Mouse (Mus musculus) kidney, adult 11 months (tissue): ENCODE measurements around the gene Strn4.

Experiments
- DNase-seq: peaks from one replicate; pipeline ENCODE4 v3.0.0; 2022

Gene Strn4

DNA sequence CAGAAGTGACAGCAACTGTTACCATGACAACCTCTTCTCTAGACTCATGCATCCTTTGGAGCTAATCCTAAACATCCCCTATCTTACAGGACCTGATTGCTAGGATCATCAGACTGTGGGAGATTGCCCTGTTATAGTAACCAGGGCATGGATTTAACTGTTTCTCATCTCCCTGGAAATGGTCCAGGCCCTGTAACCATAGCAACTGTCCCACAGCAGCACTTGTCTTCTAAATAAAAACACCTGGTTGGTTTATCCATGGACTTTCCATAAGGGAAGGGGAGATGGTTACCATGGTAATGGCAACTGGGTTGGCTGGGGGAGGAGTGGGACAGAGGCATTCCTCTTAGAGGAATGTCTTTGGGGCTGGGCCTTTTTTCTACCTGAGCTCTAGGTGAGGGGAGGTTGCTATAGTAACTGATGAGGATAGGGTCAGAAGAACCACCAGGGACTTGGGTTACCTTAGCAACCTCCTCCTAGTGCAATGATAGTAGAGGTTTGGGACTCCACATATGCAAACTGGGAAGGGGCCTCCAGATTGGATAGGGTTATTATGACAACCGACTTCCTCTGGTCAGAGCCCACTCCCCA lies at the start of gene Strn4:
TSS of gene Strn4 (plus strand) at position 539 of the 591 bp plus-strand sequence.
- no peak for DNase-seq

DNA sequence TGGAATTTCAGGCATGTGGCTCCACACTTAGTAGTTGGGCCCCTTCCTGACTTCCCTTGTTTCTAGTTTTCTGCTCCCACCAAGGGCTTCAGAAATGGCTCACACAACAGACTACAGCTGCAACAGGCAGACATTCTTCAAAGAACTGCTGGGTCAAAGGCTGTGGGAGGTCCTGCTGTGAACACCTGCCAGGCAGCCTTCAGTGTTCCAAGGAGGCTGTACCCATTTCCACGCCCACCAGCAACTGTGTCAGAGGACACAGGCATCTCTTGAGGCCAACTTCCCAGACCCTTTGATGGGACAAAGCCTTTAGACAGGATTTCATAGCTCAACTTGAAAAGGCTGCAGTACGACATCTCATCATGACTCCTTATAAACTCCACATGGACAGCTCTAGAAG lies 49.2 kb upstream of the Strn4 start:
- DNase-seq = no peak

DNA sequence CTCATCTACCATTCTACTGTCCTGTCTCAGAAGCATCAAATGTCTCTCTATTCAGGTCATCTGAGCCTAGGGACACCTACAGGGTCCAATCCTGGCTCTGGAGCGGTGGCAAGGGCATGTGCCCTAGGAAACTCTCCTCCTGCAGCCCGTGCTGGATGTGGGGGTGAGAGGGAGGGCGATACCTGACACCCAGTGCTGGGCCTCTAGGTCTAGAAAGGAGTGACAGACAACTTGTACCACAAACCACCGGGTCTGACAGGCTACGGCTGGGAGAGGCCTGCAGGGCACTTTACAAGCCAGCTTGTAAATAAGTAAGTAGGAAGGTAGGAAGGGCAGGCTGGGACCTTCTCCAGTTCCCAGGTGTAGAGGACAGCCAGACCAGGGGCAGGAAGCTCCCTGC lies 39.8 kb upstream of the Strn4 start:
- peak; percentile 72 for DNase-seq

DNA sequence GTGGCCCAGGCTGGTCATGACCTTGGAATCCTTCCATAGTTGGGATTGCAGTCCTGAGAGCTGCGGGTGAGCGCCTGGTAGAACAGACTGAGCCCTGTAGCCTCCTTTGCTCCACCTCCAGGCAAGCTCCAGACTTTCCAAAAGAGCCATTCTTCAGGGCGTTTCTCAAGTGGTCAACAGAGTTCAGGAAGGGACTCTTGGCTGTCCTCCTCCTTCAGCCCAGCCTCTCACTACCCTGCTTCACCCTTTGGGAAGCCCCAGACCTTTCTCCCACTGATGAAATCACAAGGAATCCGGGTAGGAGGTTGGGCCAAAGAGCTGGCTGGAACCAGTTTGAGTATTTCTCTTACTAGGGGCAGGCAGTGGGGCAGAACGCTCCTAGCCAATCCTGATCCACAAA lies 35.6 kb upstream of the Strn4 start:
- peak; percentile 81 for DNase-seq

DNA sequence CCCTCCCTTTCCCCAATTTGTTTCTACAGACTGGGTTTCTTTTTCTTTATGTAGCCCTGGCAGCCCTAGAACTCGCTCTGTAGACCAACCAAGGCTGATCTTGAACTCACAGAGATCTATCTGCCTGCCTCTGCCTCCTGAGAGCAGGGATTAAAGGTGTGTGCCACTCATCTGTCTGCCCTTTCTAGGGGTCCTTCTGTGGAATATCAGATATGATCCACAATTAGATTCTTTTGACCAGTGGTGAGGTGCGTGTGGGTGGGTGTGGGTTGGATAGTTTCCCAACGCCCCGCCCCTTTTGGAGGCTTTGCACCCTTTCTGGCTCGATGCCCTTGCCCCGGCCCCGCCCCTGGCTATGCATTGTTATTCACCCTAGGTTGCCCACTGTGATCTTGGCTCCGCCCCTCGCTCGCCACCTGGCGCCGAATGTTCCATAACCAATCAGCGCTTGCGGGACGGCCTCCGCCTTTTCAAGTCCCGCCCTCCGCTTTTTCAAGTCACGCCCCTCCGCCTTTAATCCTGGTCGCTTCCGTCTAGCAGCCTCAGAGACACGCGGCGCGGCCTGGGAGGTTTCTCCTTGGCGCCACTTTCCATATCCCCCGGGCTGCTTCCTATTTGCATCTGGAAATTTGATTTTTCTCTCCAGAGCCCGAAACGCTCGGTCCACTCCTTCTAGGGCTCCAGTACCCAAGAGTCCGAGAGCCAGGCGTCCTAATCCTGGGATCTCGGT lies 34.7 kb upstream of the Strn4 start, which contains the start of gene Slc1a5:
TSS of gene Slc1a5 (plus strand) at position 516 of the 730 bp plus-strand sequence.
- DNase-seq = peak; percentile 96

DNA sequence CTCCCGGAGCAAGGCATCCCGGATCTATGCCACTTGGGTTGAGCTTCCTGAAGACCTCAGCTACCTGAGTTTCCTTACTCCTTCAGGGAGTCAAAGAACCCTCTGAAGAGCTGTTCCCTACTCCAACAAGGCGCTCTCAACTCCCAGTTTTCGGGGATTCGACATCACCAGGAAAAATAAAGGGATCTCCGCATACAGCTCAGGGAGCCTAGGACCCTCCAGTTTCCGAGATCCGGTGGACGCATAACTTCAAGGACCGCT lies 34.2 kb upstream of the Strn4 start:
- no peak for DNase-seq

DNA sequence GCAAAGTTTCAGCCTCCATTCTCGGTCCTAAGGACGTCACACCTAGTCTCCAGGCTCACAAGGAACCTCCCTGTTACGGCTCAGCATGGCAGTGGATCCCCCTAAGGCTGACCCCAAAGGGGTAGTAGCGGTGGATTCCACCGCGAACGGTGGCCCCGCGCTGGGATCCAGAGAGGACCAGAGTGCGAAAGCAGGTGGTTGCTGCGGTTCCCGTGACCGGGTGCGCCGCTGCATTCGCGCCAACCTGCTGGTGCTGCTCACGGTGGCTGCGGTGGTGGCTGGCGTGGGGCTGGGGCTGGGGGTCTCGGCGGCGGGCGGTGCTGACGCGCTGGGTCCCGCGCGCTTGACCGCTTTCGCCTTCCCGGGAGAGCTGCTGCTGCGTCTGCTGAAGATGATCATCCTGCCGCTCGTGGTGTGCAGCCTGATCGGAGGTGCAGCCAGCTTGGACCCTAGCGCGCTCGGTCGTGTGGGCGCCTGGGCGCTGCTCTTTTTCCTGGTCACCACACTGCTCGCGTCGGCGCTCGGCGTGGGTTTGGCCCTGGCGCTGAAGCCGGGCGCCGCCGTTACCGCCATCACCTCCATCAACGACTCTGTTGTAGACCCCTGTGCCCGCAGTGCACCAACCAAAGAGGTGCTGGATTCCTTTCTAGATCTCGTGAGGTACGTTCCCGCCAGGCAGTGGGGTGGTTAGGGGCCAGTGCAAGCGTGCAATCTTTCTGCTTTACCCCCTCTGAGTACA lies 33.7 kb upstream of the Strn4 start:
- DNase-seq = peak; percentile 12

DNA sequence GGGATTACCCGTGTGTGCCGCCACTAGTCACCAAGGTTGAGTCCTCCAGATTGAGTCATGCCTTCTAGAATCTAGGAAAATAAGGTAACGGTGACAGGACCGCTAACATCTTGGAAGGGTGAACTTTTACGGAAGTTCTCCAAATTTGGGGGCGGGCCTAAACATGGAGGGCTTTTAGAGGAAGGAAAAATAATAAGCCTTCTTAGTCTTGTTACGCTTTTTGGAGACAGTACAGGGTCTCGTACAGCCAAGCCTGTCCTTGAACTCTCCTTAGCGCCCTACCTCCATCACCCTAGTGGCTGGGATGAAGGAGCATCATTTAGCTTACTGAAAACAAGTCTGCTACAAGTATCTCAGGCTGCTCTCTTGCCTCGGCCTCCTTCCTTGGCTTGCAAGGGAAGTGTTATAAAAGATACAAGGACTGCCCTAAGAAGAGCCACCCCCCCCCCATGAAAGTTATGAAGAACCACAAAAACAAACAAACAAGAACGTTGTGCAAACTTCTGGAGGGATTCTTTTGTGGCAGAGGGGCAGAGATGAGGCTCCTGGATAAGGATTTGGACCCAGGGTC lies 33.0 kb upstream of the Strn4 start:
- no peak for DNase-seq

DNA sequence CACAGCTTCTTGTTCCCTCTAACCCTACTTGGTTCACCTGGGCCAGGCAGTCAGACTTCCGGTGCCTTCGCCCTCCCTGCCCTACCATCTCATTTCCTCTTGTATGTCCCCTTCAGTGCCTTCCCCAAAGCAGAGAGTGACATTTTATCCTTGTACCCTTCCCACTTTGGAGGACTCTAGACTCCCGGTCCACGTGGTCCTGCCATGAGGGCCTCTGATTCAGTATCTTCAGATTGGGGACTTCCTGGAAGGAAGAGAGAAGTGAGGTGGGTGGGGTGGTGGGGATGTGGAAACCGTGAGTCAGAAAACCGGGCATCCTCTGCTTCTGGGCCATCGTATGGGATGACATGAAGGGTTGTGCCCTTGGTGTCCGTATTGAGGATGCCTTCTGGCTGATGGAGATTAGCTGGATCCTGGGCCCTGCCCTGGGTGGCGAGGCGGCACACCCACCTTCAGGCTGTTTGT lies 32.4 kb upstream of the Strn4 start:
- DNase-seq = peak; percentile 14

DNA sequence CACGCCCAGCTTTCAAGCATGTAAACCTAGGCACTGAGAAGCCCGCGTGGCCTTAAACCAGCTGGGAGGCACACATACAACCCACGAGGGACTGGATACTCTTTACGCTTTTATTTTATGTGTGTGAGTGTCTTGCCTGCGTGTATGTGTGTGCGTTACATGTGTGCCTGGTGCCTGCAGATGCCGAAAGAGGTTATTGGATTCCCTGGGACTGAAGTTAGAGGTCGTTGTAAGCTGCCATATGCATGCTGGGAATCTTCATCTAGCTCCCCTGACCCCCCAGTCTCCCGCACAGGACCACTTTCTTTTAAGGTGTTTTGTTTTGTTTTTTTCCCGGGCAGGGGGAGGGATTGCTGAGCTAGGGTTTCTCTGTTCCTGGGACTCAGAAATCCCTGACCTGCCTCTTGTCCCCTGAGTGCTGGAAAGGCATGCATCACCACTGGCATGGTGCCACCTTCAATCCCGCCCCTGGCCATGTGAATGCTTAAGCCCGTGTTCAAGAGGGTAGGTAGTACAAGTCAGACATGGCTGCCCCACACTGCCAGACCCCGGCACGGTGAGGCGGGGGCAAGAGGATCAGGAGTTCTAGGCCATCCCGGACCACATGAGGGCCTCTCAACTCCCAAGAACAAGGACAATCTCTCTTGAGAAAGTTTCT lies 31.8 kb upstream of the Strn4 start:
- peak; percentile 90 for DNase-seq

DNA sequence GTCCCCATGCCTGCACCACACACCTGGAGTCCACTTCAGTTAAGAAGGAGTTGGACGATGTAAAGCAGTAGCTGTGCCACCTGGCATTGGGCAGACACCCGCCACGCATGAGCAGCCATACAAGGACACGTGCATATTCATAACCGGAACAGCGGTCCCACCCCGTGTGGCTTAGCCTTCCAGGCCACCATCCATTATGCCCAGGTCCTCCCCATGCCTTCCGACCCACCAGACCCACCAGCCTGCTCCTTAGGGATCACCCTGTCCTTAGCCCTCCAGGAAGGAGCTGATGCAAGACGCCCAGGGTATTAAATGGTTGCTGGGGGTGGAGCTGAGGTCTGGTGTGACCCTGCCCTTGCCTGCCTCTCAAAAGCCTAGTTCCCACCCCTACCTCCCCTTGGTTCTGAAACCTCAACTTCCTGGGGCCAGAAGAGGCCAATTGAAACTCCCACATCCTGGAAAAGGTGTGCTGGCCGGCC lies 31.2 kb upstream of the Strn4 start:
- DNase-seq = peak; percentile 85

DNA sequence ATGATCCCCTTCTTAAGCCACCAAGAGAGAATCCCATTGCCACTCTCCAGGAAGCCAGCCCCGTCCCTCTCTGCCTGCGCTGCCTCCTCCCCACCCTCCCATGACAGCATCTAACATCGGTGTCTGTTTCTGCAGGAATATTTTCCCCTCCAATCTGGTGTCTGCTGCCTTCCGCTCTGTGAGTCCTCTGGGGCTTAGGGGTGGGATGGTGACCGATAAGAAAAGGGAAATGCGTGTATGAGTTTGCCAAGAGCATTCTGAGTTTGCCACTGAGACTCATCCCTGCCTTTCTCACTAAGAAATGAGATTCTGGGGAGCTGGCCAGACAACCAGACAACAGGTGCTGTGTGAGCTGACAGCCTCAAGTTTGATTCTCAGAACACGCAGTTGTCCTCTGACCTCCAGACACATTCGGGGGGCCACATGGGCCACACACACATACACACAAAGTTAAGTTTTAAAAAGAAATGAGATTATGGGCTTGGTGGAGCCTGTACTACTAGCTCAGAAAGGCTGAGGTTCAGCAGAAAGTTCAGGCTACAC lies 30.1 kb upstream of the Strn4 start:
- DNase-seq = no peak

DNA sequence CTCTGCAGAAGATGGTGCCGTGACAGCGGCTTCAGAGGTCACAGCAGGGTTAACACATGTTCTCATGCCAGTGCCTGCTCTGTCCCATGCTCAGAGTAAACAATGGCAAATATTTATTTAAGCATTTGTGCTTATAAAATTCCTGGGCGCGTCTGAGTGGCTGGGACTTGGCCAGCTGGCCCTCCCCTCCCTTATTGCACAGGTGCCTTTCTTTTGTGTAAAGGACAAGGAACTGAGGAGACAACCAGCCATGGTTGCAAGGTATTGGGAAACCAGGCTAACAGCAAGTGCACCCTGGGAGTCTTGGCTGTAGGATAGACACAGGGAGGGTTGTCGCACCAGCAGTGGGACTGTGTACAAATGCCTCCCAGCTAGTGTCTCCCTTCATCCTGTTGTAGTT lies 23.4 kb upstream of the Strn4 start:
- no peak for DNase-seq

DNA sequence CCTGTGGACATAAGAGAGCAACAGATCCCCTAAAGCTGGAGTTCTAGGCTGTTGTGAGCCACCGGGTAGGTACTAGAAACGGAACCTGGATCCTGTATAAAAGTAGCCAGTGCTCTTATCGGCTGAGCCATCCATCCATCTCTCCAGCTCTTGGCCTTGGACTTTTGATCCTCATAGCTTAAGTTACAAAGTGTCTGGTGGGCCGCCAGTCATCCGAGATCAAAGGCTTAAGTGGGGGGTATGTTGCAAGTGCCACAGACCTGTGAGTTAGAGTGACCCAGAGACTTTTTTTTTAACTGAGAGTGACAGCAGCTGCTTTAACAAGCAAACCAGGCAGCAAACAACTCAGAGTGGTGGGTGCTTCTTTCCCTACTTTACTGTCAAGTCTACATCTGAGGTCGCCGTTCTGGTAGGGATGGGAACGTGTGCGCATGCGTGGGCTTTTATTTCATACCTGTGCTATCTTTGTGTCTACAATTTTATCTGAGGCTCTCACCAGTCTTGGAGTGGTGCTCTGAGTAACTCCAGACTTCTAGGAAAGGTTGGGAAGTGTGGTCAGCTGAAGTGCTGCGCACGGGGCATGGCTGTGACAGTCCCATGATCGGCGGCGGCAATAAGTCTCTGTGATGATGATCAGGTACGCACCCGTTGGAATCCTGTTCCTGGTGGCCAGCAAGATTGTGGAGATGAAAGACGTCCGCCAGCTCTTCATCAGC lies 22.5 kb upstream of the Strn4 start:
- no peak for DNase-seq

DNA sequence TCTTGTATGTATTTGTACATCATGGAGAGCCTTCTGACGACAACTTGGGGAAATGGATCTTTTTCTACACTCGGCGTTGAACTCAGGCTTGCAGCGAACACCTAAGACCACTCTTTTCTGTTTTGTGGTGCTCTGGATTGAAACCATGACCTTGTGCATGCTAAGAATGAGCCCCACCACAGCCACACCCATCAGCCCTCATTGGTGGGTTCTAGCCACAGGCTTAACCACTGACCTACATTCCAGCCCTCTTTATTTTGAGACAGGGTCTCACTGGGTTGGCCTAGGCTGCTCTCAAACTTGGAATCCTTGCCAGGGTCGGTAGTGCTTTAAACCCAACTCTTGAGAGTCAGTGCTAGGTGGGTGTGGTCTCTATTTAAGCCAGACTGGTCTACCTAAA lies 20.8 kb upstream of the Strn4 start:
- no peak for DNase-seq

DNA sequence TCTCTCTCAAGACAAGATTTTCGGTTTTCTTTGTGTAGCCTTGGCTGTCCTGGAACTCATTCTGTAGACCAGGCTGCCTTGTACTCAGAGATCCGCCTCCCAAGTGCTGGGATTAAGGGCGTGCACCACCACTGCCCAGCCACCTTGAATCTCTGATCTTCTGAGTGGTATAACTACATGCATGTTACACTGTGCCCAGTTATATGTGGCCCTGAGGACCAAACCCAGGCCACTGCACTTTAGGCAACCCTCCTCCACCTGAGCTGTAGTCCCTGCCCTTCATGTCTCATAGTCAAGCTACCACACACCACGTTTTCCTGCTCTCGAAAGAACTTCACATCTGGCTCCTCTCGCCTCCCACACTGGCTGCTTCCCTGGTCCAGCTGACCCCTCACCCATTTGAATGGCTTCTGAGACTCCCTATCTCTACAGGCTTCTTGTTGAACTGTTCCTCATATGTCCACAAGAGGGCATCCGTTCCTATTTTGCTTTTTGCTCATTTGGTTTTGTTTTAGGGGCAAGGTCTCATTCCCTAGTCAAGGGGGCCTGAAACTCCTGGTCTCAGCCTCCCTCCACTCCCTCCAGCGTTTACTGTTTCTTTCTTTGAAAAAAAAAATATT lies 11.2 kb upstream of the Strn4 start:
- DNase-seq = no peak

DNA sequence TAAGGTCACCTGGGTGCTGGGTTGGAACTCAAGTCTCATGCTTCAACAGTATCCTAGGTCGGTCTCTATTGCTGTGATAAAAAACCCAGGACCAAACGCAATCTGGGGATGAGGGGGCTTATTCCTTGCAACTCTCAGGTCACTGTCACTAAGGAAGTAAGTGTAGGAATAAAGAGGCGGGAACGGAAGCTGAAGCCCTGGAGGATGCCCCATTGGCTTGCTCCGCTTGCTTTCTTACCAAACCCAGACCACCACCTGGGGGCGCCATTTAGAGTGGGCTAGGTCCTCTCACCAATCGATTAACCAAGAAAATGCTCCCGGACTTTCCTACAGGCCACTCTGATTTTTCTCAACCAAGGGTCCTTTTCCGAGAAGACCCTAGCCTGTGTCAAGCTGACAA lies 7.8 kb upstream of the Strn4 start:
- DNase-seq = no peak

DNA sequence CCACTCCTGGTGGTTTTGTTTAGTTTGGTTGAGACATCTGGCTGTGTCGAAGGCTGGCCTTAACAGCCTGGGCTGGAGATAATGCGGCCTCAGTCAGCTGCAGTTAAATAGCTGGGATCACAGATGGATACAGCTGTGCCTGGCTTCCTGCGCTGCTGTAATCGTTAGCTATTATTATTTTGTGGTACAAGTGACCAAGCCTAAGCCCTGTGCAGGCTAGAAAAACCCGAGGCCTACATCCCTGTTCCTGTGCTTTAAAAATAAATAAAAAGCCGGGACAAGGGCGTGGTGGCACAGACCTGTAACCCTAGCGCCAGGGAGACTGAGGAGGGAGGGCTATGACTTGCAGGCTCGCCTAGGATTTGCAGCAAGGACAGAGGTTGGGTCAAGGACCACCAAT lies 7.0 kb upstream of the Strn4 start:
- DNase-seq = no peak

DNA sequence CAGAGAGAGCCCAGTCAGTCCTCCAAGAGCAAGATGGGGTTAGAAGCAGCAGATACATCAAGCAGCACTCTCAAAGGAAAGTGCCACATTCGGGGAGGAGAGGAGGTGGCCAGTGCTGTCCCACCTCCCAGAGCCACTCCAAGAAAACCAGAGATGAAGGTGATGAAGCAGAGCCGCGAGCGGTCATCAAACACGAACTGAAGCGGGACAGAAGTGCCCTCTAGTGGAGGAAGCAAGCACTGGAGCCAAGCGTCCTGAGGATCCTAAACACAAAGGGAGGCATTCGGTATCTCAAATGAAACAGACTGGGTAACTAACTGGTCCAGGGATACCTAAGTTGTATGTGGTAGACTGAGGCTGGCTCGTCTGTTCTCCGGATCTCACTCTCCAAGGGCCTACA lies 6.0 kb upstream of the Strn4 start:
- peak; percentile 47 for DNase-seq

DNA sequence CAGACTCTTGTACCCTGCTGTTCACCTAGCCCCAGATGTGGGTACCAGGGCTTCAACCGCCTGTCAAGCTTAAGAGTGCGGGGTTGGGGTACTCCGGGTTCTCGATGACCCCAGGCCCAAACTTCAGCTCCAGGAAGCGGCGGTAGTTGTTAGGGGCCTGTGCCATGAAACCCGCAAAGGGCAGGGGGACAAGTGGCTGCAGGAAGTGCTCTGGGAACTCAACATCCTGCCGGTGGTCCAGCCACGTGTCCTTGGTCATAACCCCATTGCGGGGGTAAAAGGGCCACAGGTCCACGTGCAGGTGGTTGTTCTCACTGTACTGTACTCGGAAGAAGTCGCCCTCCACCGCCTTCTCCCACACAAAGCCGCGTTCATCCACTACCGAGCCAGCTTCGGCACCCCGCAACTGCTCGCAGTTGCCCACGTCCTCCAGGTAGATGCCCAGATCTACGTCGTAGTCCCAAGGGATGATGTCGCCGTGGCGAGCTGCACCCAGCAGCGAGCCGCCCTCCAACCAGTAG lies 5.2 kb upstream of the Strn4 start:
- no peak for DNase-seq

DNA sequence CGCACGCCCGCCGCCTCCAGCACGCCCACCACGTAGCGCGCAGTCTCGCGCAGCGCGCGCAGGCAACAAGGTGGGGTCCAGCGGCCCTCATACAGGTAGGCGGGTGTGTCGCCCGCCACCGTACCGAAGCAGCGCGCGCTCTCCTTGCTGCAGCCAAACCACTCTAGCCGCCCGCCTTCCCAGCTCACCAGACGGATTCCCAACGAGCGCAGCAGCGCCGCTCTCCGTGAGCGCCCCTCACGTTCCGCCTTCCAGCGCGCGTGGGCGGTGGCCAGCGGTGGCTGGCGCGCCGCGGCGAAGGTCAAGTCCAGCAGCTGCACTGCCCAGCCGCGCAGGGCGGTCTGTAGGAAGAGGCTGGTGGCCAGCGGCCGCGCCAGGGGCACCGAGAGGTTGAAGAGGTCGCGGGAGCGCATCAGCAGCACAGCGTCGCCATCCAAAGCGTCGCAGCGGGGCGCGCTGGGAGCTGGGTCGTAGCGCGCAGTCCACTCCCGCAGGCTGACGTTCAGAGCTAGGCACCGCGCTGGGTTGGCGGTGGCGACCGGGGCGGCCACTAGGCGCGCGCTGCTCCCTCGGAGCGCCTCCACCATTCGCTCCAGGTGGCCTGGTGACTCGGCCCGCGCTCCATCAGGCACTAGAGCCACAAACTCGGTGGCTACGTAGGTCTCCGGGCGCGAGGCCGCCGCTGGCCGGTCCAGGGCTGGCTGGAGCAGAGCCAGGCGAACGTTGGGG lies 4.6 kb upstream of the Strn4 start:
- DNase-seq = no peak
